Mouse (Mus musculus) embryonic facial prominence, embryonic 12.5 days (tissue): ENCODE results near the gene Stab2. TPM values are rescaled to one million over a fixed set of nuclear protein-coding genes. Genes with fewer than 3 reads are reported as not detected.
A peak's percentile ranks its signal among the peaks of the same experiment; 100 is the strongest.

Experiments
- ATAC-seq: fragments of 200-750 bp; cut with Nextera tagmentation; 2 replicates; pipeline ENCODE4 v1.8.0; 2017; ENCODE audit not compliant: insufficient number of reproducible peaks, insufficient read depth, low FRiP score, low TSS enrichment
- H3K27ac ChIP-seq: fragments of 300-500 bp; sonication (generic); 2 replicates; pipeline ENCODE4 v1.5.1; 2016; ENCODE audit warnings: mild to moderate bottlenecking
- H3K27me3 ChIP-seq: fragments of 300-500 bp; sonication (generic); 2 replicates; pipeline ENCODE4 v1.6.1; 2016; ENCODE audit warnings: mild to moderate bottlenecking, moderate library complexity
- H3K36me3 ChIP-seq: fragments of 300-500 bp; sonication (generic); 2 replicates; pipeline ENCODE4 v1.6.1; 2016; ENCODE audit warnings: mild to moderate bottlenecking
- H3K4me1 ChIP-seq: fragments of 300-500 bp; sonication (generic); 2 replicates; pipeline ENCODE4 v1.6.1; 2016
- H3K4me2 ChIP-seq: fragments of 300-500 bp; sonication (generic); replicated peaks from 2 replicates; pipeline ENCODE4 v1.6.1; 2016; ENCODE audit warnings: mild to moderate bottlenecking, moderate library complexity
- H3K4me3 ChIP-seq: fragments of 300-500 bp; sonication (generic); 2 replicates; pipeline ENCODE4 v1.5.1; 2016; ENCODE audit warnings: mild to moderate bottlenecking
- H3K9ac ChIP-seq: fragments of 300-500 bp; sonication (generic); 2 replicates; pipeline ENCODE4 v1.6.1; 2016; ENCODE audit warnings: mild to moderate bottlenecking, moderate library complexity
- H3K9me3 ChIP-seq: fragments of 300-500 bp; sonication (generic); 2 replicates; pipeline ENCODE4 v1.6.1; 2016; ENCODE audit warnings: mild to moderate bottlenecking, moderate library complexity
- WGBS: fragments of 180-500 bp; shearing (Covaris S2); methylation state at CpG from one replicate; pipeline ENCODE4 v1.1.7; 2016; 5-methylcytosine and 5-hydroxymethylcytosine counted together
- polyA plus RNA-seq: library from polyadenylated mRNA; unstranded; fragments of >200 nt; fragmentation: Nextera tagmentation; extraction: Ambion mirVana; gene quantifications from 2 replicates; pipeline ENCODE4 v1.2.1, GENCODE M21; 2016

Gene Stab2
- polyA plus RNA-seq, 1 experiment from 2014 or later, result 0.27 TPM

DNA sequence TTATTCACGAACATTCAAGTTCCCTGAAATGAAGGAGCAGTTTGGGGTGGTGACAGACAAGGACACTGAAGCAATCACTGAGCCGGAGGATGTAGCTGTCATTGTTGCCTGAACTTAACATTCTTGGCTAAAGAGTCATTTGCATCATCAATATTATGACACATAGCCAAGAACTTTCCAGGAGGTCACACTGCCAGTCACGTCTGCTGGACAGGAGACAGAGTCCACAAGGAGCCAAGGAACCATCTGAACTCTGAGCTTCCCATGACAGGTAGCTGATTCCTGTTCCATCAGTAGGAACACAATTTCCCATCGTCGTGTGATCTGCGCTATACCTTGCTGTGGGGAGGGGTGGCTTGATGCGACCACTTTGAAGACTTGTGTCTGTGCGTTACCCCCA is 24.9 kb upstream of the Stab2 start:
- Histone ChIP-seq H3K36me3 (no peaks in the 10 kb centered on the region), H3K27me3 (no peaks in the 10 kb centered on the region), H3K4me1 (no peaks in the 10 kb centered on the region), H3K9ac (no peak overlapping the region), H3K27ac (no peak overlapping the region), H3K4me3 (no peak overlapping the region), H3K4me2 (no peak overlapping the region), H3K9me3 (no peaks in the 10 kb centered on the region)
- no peak for ATAC-seq
- 85% methylated on average over 8 of the region's 8 CpGs for WGBS

DNA sequence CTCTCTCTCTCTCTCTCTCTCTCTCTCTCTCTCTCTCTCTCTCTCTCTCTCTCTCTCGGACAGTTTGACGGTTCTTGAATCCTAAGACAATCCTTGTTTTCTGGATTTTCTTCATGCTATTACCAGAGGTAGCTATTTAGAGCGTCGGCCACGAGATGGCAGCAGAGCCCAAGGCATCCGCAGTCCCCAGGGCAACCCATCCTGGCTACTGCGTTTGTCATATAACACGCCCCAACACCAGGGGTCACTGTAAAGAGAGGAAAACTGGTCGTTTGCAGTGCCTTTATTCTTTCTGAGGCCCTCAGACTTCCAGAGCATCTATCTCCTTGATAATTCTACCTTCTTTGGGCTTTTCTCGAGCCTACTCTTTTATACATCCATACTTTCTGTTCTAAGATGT is 17.1 kb upstream of the Stab2 start:
- H3K4me1 ChIP-seq, result no peaks in the 10 kb centered on the region
- ATAC-seq, result peak; percentile 75; the same call in 1 of the 2 replicates
- H3K27me3 ChIP-seq, result no peaks in the 10 kb centered on the region
- no peak overlapping the region for H3K27ac ChIP-seq
- H3K9me3 ChIP-seq, result no peaks in the 10 kb centered on the region
- no peak overlapping the region for H3K4me2 ChIP-seq
- no peak overlapping the region for H3K4me3 ChIP-seq
- H3K9ac ChIP-seq, result no peak overlapping the region
- no peaks in the 10 kb centered on the region for H3K36me3 ChIP-seq
- WGBS, result 2% methylated on average over 10 of the region's 10 CpGs

DNA sequence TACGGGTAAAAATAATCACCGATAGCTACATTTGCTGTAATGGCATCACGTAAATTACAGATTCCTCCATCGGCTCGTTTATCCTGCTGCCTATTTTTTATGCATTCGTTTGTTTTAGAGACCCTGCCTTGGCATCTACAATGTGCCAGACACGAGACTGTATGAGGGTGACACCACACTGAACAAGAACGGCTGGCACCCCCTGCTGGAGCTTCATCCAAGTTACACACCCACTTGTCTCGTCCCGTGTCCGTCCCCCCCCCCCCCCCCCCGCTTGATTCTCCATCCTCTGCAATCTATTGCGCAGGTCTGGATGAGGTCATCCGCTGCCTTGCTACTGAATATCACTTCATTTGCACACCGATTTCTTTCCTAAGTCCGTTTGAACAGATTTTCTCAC is 12.9 kb upstream of the Stab2 start:
- ATAC-seq, result no peak
- Histone ChIP-seq H3K27me3 (no peaks in the 10 kb centered on the region), H3K36me3 (no peaks in the 10 kb centered on the region), H3K9ac (no peak overlapping the region), H3K4me1 (no peaks in the 10 kb centered on the region), H3K4me3 (no peak overlapping the region), H3K4me2 (no peak overlapping the region), H3K9me3 (no peaks in the 10 kb centered on the region), H3K27ac (no peak overlapping the region)
- WGBS, result 74% methylated on average over 15 of the region's 16 CpGs

DNA sequence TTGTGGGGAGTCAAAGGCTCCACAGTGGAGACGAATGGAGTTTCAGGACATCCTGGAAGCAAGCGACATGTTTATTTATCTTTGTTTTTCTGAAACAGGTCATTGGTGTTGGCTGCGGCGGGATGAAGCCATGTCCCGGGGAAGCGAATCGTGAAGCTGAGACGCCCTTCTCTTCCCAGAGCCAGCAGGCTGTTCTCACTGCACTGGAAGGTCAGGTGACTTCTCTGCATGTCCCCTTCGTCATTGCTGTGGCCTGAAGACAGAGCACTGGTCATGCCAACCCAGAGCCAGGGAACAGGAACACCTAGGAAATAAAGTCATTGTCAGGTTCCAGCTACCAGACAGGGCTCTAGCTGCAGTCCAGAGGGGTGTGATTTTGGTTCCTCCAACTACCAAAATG is 11.1 kb upstream of the Stab2 start:
- ATAC-seq, result no peak

DNA sequence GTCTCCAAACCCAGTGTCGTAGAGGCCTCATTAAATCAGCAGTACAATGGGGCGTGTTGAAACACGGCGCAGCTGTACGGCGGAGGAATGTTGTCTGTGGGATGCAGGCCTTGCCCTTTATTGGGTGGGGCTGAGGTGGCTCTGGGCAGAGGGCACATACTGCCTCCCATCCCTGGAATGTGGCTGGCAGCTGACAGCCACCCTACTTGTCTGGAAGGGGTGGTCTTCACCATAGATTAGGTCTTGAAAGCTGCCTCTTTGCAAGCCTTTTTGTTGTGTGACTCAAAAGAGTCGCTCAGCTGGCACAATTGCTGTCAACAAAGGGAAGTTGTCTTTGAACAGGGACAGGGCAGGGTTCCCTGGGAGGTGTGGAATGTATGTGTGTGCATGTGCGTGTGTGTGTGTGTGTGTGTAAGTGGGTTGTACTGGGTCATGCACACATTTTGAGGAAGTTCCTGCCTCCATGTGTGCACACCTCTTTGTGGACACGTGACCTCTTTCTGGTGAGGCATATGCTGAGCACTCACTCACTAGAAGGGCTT is 8.4 kb upstream of the Stab2 start:
- H3K4me1 ChIP-seq, result no peaks in the 10 kb centered on the region
- no peak overlapping the region for H3K27ac ChIP-seq
- ATAC-seq, result peak; percentile 28; the same call in 1 of the 2 replicates
- no peaks in the 10 kb centered on the region for H3K9me3 ChIP-seq
- no peak overlapping the region for H3K4me2 ChIP-seq
- H3K9ac ChIP-seq, result no peak overlapping the region
- H3K4me3 ChIP-seq, result no peak overlapping the region
- no peaks in the 10 kb centered on the region for H3K36me3 ChIP-seq
- H3K27me3 ChIP-seq, result no peaks in the 10 kb centered on the region
- 61% methylated on average over 9 of the region's 9 CpGs for WGBS

More for the DNA sequence above, 11.1 kb upstream of the Stab2 start:
- H3K4me3 ChIP-seq, result no peak overlapping the region
- 75% methylated on average over 9 of the region's 9 CpGs for WGBS
- H3K4me1 ChIP-seq, result no peaks in the 10 kb centered on the region
- H3K27ac ChIP-seq, result no peak overlapping the region
- H3K27me3 ChIP-seq, result no peaks in the 10 kb centered on the region
- H3K9ac ChIP-seq, result no peak overlapping the region
- H3K4me2 ChIP-seq, result no peak overlapping the region
- H3K36me3 ChIP-seq, result no peaks in the 10 kb centered on the region
- H3K9me3 ChIP-seq, result no peaks in the 10 kb centered on the region

DNA sequence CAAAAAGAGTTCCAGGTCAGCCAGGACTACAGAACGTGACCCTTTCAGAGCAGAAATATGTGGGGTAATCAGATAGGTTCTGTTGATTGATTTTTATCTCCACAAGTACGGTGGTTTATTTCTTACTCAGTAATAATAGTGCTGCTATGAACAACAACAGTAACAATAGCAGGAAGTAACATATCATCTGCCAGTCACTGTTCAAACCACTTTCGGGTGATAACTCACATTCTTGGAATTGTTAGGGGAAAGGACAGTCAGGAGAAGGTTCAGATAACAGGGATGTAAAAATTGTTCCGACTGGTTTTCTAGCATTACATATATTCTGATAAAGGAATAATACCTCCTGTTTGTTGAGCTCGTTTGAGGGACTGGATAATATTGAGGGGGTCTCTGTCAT is 7.6 kb upstream of the Stab2 start:
- no peaks in the 10 kb centered on the region for H3K9me3 ChIP-seq
- no peak for ATAC-seq
- no peaks in the 10 kb centered on the region for H3K4me1 ChIP-seq
- no peak overlapping the region for H3K27ac ChIP-seq
- H3K4me2 ChIP-seq, result no peak overlapping the region
- no peaks in the 10 kb centered on the region for H3K36me3 ChIP-seq
- H3K27me3 ChIP-seq, result no peaks in the 10 kb centered on the region
- 64% methylated on average over 5 of the region's 5 CpGs for whole genome bisulfite sequencing
- no peak overlapping the region for H3K9ac ChIP-seq
- H3K4me3 ChIP-seq, result no peak overlapping the region

DNA sequence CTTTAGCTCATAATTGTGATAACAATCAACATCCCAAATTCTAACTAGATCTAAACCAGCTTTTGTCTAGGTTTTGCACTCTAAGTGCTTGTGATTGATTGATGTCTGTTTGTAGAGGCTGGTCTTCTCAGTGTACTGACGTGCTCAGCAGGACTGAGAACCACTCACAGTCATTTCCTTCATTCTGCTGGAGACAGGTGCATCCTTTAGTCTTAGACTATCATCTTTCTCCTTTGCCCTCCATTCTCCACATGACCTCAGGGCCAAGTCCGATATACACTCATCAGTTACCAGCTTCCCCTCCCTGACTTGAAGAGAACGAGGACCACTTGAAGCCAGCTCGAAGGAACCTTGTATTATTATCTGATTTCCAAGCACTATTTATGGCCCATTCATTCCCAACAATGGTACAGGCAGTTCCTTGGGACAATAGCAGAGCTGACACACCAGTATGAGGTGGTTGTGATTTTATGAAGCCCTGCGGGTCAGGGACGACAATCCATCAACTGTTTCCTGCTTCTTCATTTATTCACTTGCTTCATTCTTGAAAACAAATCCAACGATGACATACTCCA is 6.7 kb upstream of the Stab2 start:
- no peaks in the 10 kb centered on the region for H3K36me3 ChIP-seq
- no peaks in the 10 kb centered on the region for H3K27me3 ChIP-seq
- H3K4me1 ChIP-seq, result no peaks in the 10 kb centered on the region
- no peak overlapping the region for H3K4me3 ChIP-seq
- no peak overlapping the region for H3K4me2 ChIP-seq
- H3K9me3 ChIP-seq, result no peaks in the 10 kb centered on the region
- H3K9ac ChIP-seq, result no peak overlapping the region
- 82% methylated on average over 7 of the region's 7 CpGs for WGBS
- no peak overlapping the region for H3K27ac ChIP-seq
- no peak for ATAC-seq

DNA sequence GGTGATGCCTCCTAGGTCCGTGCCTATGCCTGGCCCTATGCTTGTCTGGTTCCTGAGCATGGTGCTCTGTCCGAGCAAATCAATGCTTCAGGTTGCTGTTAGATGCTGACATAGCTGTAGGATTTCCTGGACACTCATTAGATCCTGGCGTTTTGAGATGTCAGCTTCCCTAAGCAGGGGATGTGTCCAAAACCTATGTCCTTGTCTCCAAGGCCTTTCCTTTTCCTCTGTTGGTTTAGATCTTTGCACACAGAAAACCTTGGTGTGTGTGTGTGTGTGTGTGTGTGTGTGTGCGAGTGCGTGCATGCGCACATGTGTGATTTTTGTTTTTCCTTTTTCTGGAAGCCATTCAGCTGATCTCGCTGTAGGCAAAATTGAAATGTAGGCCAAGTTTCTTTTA is 4.3 kb upstream of the Stab2 start:
- Histone ChIP-seq H3K36me3 (no peaks in the 10 kb centered on the region), H3K27me3 (no peaks in the 10 kb centered on the region), H3K4me3 (no peak overlapping the region), H3K9ac (no peak overlapping the region), H3K4me1 (no peaks in the 10 kb centered on the region), H3K4me2 (no peak overlapping the region), H3K9me3 (no peaks in the 10 kb centered on the region), H3K27ac (no peak overlapping the region)
- WGBS, result 86% methylated on average over 7 of the region's 7 CpGs
- ATAC-seq, result no peak

DNA sequence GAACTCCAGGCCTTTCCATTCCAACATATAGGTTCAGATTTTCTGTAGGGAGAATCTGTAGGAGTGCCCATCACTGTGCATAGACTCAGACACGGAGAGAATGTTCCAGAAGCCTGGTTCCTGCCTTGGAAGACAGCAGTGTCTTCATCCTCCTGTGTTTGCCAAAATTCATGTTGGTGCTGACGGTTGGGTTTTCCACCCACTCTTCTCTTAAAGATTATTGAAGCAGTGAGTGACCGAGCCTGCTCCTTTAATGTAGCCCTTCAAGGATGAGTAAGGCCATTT is 332 bp upstream of the Stab2 start:
- WGBS, result 93% methylated on average over 3 of the region's 3 CpGs
- ATAC-seq, result no peak
- Histone ChIP-seq H3K9ac (no peak overlapping the region), H3K27ac (no peak overlapping the region), H3K27me3 (no peaks in the 10 kb centered on the region), H3K36me3 (no peaks in the 10 kb centered on the region), H3K4me2 (no peak overlapping the region), H3K9me3 (no peaks in the 10 kb centered on the region), H3K4me1 (no peaks in the 10 kb centered on the region), H3K4me3 (no peak overlapping the region)

DNA sequence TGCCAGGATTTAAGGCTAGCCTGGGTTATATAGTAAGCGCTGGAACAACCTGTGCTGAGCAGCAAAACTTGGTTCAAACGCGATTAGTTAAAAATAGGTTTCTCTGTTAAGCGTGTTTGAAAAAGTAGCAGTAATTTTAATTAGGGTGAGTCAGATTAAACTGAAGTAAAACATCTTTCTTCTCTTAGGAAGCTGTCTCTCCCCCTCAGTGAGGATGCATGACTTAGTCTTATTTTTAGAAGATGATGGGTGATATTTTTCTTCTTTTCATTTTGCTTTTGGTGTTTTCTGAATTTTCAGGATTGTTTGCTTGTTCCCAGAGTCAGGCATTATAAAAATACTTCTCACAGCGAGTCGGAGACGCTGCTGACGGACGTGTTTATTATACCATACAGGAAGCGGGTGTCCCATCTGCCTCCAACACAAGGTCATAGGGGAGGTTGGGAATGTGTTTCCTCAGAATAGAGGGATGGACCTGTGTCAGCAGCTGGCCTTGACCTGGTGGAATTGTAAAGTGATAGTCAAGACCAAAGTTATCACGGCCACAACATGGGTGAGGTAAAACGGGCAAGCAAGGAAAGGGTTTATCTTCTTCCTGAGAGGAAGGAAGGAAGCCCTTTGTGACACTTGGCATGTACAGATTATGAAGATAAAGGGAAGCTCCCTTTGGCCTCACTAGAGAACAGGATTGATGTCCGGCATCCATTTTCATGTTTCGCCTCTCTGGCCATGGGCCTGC is 15.4 kb downstream of the Stab2 start:
- WGBS, result 87% methylated on average over 14 of the region's 14 CpGs
- Histone ChIP-seq H3K27ac (no peak overlapping the region), H3K4me2 (no peak overlapping the region), H3K36me3 (no peaks in the 10 kb centered on the region), H3K4me1 (no peaks in the 10 kb centered on the region), H3K27me3 (no peaks in the 10 kb centered on the region), H3K9ac (no peak overlapping the region), H3K4me3 (no peak overlapping the region), H3K9me3 (no peaks in the 10 kb centered on the region)
- no peak for ATAC-seq

DNA sequence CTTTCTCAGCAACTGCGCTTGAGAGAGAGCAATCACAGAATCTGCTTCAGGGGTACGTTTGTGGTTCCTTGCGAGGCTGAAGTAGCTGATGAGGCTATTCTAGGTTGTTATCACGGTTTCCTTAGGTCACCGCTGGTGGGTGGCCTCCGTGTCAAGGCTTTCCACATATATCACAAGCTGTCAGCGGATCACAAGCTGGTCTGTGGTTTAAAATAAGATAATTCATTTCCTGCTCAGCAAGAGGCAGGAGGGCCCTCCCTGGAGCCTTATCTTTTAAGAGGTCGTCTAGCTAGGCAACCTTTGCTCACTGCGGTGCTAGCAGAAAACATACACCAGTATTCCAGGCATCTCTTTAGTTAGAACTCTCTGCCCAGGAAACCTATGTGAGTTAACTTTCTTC is 17.2 kb downstream of the Stab2 start:
- 65% methylated on average over 9 of the region's 9 CpGs for WGBS
- no peaks in the 10 kb centered on the region for H3K27me3 ChIP-seq
- H3K9me3 ChIP-seq, result no peaks in the 10 kb centered on the region
- no peak overlapping the region for H3K4me3 ChIP-seq
- H3K36me3 ChIP-seq, result no peaks in the 10 kb centered on the region
- no peak overlapping the region for H3K27ac ChIP-seq
- H3K4me2 ChIP-seq, result no peak overlapping the region
- ATAC-seq, result no peak
- no peaks in the 10 kb centered on the region for H3K4me1 ChIP-seq
- H3K9ac ChIP-seq, result no peak overlapping the region

DNA sequence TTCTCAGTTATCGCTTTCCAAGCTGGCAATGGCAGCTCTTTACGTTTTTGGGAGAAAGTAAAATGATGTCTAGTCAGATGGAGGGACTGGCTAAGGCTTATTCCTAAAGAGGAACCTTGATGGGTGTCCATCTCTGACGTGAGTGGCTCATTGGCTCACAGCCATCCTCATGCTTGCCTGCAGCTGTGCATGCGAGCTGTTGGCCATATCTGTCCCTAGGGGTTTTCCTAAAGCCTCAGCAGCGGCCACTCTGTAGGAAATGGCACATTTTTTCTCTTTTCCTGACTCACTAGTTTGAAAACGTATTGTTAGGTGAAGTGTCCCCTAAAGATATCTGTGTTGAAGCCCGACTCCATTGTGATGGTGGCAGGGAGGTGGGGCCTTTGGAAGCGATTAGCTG is 18.0 kb downstream of the Stab2 start:
- H3K27me3 ChIP-seq, result no peaks in the 10 kb centered on the region
- no peaks in the 10 kb centered on the region for H3K4me1 ChIP-seq
- H3K4me2 ChIP-seq, result no peak overlapping the region
- no peaks in the 10 kb centered on the region for H3K36me3 ChIP-seq
- H3K9ac ChIP-seq, result no peak overlapping the region
- no peak for ATAC-seq
- H3K9me3 ChIP-seq, result no peaks in the 10 kb centered on the region
- WGBS, result 73% methylated on average over 8 of the region's 8 CpGs
- H3K27ac ChIP-seq, result no peak overlapping the region
- H3K4me3 ChIP-seq, result no peak overlapping the region
